Mouse (Mus musculus) hindbrain, embryonic 16.5 days (tissue): ENCODE results near the gene Rxra. TPM values are rescaled to one million over a fixed set of nuclear protein-coding genes. Genes with fewer than 3 reads are reported as not detected.

Experiments used
- ATAC-seq: fragments of 200-750 bp; cut with Nextera tagmentation; 2 replicates; pipeline ENCODE4 v1.8.0; 2017; ENCODE audit warnings: moderate TSS enrichment, moderate library complexity
- H3K27ac ChIP-seq: fragments of 300-500 bp; sonication (generic); 2 replicates; pipeline ENCODE4 v1.5.1; 2014; ENCODE audit warnings: low read depth, mild to moderate bottlenecking, control low read depth, low read length, moderate library complexity
- H3K27me3 ChIP-seq: fragments of 300-500 bp; sonication (generic); replicated peaks from 2 replicates; pipeline ENCODE4 v1.6.1; 2014; ENCODE audit warnings: low read length; ENCODE audit not compliant: control insufficient read depth, insufficient read depth
- H3K36me3 ChIP-seq: fragments of 300-500 bp; sonication (generic); 2 replicates; pipeline ENCODE4 v1.6.1; 2014; ENCODE audit warnings: mild to moderate bottlenecking, low read length, moderate library complexity, mixed read lengths; ENCODE audit not compliant: control insufficient read depth, insufficient read depth
- H3K4me1 ChIP-seq: fragments of 300-500 bp; sonication (generic); 2 replicates; pipeline ENCODE4 v1.6.1; 2014; ENCODE audit warnings: low read depth, low read length; ENCODE audit not compliant: control insufficient read depth, insufficient read depth
- H3K4me2 ChIP-seq: fragments of 300-500 bp; sonication (generic); 2 replicates; pipeline ENCODE4 v1.6.1; 2014; ENCODE audit warnings: mild to moderate bottlenecking, low read length, control low read depth, moderate library complexity
- H3K4me3 ChIP-seq: fragments of 300-500 bp; sonication (generic); 2 replicates; pipeline ENCODE4 v1.5.1; 2014; ENCODE audit warnings: mild to moderate bottlenecking, low read length, control low read depth, moderate library complexity
- H3K9ac ChIP-seq: fragments of 300-500 bp; sonication (generic); 2 replicates; pipeline ENCODE4 v1.6.1; 2014; ENCODE audit warnings: low read depth, mild to moderate bottlenecking, control low read depth, low read length, moderate library complexity
- H3K9me3 ChIP-seq: fragments of 300-500 bp; sonication (generic); 2 replicates; pipeline ENCODE4 v1.6.1; 2014; ENCODE audit warnings: mild to moderate bottlenecking, low read length, moderate library complexity; ENCODE audit not compliant: control insufficient read depth
- WGBS: fragments of 180-500 bp; shearing (Covaris S2); extraction: QIAGEN DNeasy Blood & Tissue Kit; methylation state at CpG from one replicate; pipeline ENCODE4 v1.1.7; 2014; 5-methylcytosine and 5-hydroxymethylcytosine counted together
- polyA plus RNA-seq: library from polyadenylated mRNA; unstranded; fragments of >200 nt; fragmentation: Nextera tagmentation; extraction: Ambion mirVana; gene quantifications from 2 replicates; pipeline ENCODE4 v1.2.1, GENCODE M21; 2015

Rxra gene
- polyA plus RNA-seq, 1 experiment from 2014 or later = 3.4 TPM

GRCm38 (mm10) chr2:27703852-27704640, 27.8 kb downstream of the Rxra start:
- Histone ChIP-seq H3K9me3 (no peaks in the 10 kb centered on the region), H3K4me3 (no peak overlapping the region), H3K4me2 (no peak overlapping the region), H3K4me1 (peaks cover 23% of the 10 kb centered on the region), H3K27me3 (no peaks in the 10 kb centered on the region), H3K9ac (no peak overlapping the region), H3K36me3 (no peaks in the 10 kb centered on the region), H3K27ac (no peak overlapping the region)
- no peak for ATAC-seq
- WGBS = 71% methylated on average over 9 of the region's 9 CpGs

GRCm38 (mm10) chr2:27704641-27705040, 28.4 kb downstream of the Rxra start:
- no peaks in the 10 kb centered on the region for H3K36me3 ChIP-seq
- no peaks in the 10 kb centered on the region for H3K9me3 ChIP-seq
- H3K27ac ChIP-seq = no peak overlapping the region
- no peak overlapping the region for H3K4me3 ChIP-seq
- H3K27me3 ChIP-seq = no peaks in the 10 kb centered on the region
- no peak for ATAC-seq
- no peak overlapping the region for H3K4me2 ChIP-seq
- H3K9ac ChIP-seq = no peak overlapping the region
- peaks cover 17% of the 10 kb centered on the region for H3K4me1 ChIP-seq
- 91% methylated on average over 3 of the region's 3 CpGs for WGBS

DNA sequence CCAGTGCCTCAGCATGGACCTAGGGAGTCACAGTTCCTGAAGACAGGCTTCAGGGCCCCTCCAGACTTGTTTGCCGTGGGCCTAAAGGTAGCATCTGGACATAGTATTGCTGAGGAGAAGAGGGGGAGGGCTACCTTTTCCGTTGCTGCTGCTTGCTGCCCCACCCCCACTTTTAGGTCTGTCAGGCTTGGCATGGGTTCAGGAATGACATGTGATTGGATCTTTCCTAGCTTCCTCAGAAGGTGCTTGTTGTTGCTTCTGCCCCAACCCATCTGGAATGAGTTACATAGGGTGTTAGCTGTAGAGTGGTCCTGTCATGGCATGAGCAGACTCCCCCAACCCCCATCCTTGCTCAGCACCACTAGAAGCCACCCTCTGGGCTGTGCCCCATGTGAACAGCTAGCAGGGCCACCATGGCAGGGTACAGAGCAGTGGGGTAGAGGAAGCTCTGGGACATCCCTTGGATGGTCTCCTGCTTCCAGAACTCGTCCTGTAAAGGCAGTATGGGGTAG, 34.7 kb downstream of the Rxra start:
- peak; percentile 14; the same call in 1 of the 2 replicates for ATAC-seq
- 52% methylated on average over 3 of the region's 3 CpGs for WGBS
- H3K27ac ChIP-seq = no peak overlapping the region
- H3K4me3 ChIP-seq = no peak overlapping the region
- H3K4me1 ChIP-seq = peaks cover 8% of the 10 kb centered on the region
- no peaks in the 10 kb centered on the region for H3K36me3 ChIP-seq
- H3K27me3 ChIP-seq = no peaks in the 10 kb centered on the region
- H3K9me3 ChIP-seq = no peaks in the 10 kb centered on the region
- H3K4me2 ChIP-seq = no peak overlapping the region
- H3K9ac ChIP-seq = no peak overlapping the region

DNA sequence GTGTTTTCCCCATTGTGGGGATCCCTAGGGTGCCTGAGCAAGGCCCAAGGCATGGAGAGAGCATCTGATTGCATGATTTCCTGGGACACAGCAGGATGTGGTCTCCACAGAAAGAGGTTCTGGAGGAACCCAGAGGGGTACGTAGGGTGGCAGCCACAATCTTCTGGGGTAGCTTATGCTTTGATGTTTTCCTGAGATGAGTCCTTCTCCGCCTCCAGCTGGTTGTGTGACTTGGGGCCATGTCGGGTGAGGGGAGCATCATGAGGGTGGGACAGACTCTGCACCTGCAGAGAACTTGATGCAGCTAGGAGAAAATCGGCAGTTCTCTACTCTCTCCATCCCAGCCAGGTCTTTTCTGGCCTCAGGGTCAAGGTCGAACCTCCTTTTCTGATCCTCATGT, 36.4 kb downstream of the Rxra start:
- WGBS = 88% methylated on average over 5 of the region's 5 CpGs
- no peak overlapping the region for H3K4me2 ChIP-seq

DNA sequence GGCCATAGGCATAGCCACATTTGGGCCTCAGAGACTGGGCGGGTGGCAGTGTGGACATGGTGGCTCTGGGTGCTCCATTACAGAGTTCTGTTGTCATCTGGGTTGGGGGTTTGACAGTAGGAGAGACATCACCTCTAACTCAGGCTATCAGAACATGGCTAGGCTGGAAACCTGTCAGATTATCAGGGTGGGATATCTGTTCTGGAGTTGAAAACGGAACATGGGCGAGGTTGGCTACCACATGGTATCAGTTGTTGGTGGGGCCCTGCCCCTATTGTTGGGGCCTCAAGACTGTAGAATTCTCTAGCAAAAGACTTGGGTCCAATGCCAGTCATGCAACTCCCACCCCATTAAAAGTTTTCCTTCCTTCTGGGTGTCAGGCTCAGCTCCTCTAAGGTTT, 37.1 kb downstream of the Rxra start:
- no peak for ATAC-seq

More for the DNA sequence above, 36.4 kb downstream of the Rxra start:
- peaks cover 13% of the 10 kb centered on the region for H3K4me1 ChIP-seq
- H3K4me3 ChIP-seq = no peak overlapping the region
- H3K27ac ChIP-seq = no peak overlapping the region
- H3K27me3 ChIP-seq = no peaks in the 10 kb centered on the region
- H3K9me3 ChIP-seq = no peaks in the 10 kb centered on the region
- H3K36me3 ChIP-seq = no peaks in the 10 kb centered on the region
- ATAC-seq = no peak
- H3K9ac ChIP-seq = no peak overlapping the region

GRCm38 (mm10) chr2:27714131-27714530, 37.9 kb downstream of the Rxra start:
- H3K4me1 ChIP-seq = peaks cover 20% of the 10 kb centered on the region
- WGBS = 81% methylated on average over 5 of the region's 5 CpGs
- ATAC-seq = no peak

More for the DNA sequence above, 37.1 kb downstream of the Rxra start:
- Histone ChIP-seq H3K36me3 (no peaks in the 10 kb centered on the region), H3K9me3 (no peaks in the 10 kb centered on the region), H3K4me1 (peaks cover 17% of the 10 kb centered on the region), H3K4me2 (no peak overlapping the region), H3K27me3 (no peaks in the 10 kb centered on the region), H3K27ac (no peak overlapping the region), H3K9ac (no peak overlapping the region), H3K4me3 (no peak overlapping the region)
- 100% methylated on average over 3 of the region's 3 CpGs for WGBS

GRCm38 (mm10) chr2:27715221-27715620, 39.0 kb downstream of the Rxra start:
- WGBS = 79% methylated on average over 4 of the region's 4 CpGs
- Histone ChIP-seq H3K4me3 (no peak overlapping the region), H3K4me1 (peaks cover 25% of the 10 kb centered on the region), H3K36me3 (no peaks in the 10 kb centered on the region), H3K27ac (no peak overlapping the region), H3K4me2 (no peak overlapping the region), H3K9me3 (no peaks in the 10 kb centered on the region), H3K27me3 (no peaks in the 10 kb centered on the region), H3K9ac (no peak overlapping the region)
- no peak for ATAC-seq

More at GRCm38 (mm10) chr2:27714131-27714530, 37.9 kb downstream of the Rxra start:
- H3K27ac ChIP-seq = no peak overlapping the region
- H3K9me3 ChIP-seq = no peaks in the 10 kb centered on the region
- no peak overlapping the region for H3K9ac ChIP-seq
- H3K27me3 ChIP-seq = no peaks in the 10 kb centered on the region
- H3K4me3 ChIP-seq = no peak overlapping the region
- no peak overlapping the region for H3K4me2 ChIP-seq
- H3K36me3 ChIP-seq = no peaks in the 10 kb centered on the region

- no peaks in the 10 kb centered on the region for H3K9me3 ChIP-seq
- H3K9ac ChIP-seq = no peak overlapping the region
- peaks cover 18% of the 10 kb centered on the region; the same call in 1 of the 2 replicates for H3K4me1 ChIP-seq
- no peaks in the 10 kb centered on the region for H3K36me3 ChIP-seq
- H3K4me2 ChIP-seq = no peak overlapping the region
- 81% methylated on average over 3 of the region's 3 CpGs for WGBS
- H3K27ac ChIP-seq = no peak overlapping the region
- no peaks in the 10 kb centered on the region for H3K27me3 ChIP-seq
- H3K4me3 ChIP-seq = no peak overlapping the region
- no peak for ATAC-seq
Observed at GRCm38 (mm10) chr2:27716339-27716738, 40.1 kb downstream of the Rxra start.

DNA sequence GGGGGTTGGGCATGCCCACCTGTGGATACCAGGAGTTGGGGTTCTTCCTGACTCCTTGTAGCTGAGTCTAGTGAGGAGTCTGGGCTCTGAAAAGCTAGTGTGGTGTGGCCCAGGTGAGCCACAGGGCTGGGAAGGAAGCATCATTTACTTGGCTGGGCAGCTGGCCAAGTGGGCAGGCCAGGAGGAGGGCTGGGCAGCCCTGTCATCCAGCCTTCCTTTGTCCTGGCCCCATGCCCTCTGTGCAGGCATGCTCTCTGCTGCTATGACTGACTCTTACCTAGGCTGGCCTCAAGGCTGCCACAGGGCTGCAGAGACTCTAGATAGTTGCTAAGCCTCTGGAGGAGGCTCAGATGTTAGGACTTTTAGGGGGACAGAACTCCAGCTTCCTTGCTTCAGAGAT, 42.0 kb downstream of the Rxra start:
- H3K9me3 ChIP-seq = no peaks in the 10 kb centered on the region
- ATAC-seq = no peak
- peaks cover 18% of the 10 kb centered on the region; the same call in 1 of the 2 replicates for H3K4me1 ChIP-seq
- no peaks in the 10 kb centered on the region for H3K27me3 ChIP-seq
- no peak overlapping the region for H3K4me3 ChIP-seq
- H3K9ac ChIP-seq = no peak overlapping the region
- no peak overlapping the region for H3K27ac ChIP-seq
- H3K36me3 ChIP-seq = no peaks in the 10 kb centered on the region
- H3K4me2 ChIP-seq = no peak overlapping the region
